Mouse (Mus musculus): ENCODE measurements at regions not wholly inside any gene's neighbourhood (a gene's known extent, or its start where the extent isn't known, plus 50 kb on each side); places are given as distances from the start of the nearest gene placed in this dataset.

DNA sequence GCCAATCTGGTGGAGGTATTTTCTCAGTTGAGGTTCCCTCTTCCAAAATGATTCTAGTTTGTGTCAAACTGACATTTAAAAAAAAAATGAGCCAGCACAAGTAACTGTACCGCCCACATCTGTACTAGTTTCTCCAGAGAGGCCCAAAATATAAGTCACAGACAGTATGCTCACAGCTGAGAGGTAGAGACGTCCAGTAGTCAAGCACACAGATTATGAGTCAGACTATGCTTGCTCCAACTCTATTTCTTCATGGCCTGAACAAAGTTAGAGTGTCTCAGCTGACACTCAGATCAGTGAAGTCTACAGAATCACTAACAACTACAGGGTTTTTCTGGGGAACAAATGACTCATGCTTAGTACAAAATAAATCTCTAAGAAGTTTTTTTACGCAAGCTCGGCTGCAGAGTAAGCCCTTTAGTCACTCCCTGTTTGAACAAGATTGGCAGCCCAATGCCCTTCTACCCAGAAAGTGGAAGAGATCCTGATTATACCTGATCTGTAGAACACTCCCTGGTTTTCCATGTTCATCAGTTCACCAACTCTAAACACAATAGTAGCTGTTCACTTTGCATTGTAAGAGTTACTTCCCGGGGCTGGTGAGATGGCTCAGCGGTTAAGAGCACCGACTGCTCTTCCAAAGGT lies 70.7 kb downstream of the Cartpt start:
- TF ChIP-seq GATA1 (IDR thresholded peaks at IDR 0.05; ENCODE audit: borderline replicate concordance, low read length) (no peak), FLI1 (IDR thresholded peaks at IDR 0.05; ENCODE audit: low read length) (no peak)

Data from megakaryocyte, embryonic 14.5 days (primary cell).